Mouse (Mus musculus) thymus, postnatal 10 days (tissue): ENCODE results near the gene Gm21560.
"Not testable (repeated sequence)": the region's sequence is repeated elsewhere in the genome, so short reads cannot be mapped to it uniquely, and the experiment has no call there.

ENCODE experiments used
- DNase-seq, 2 experiments: peaks; one replicate each; pipeline ENCODE4 v3.0.0; 2021; ENCODE audit warnings: low spot score in 2 of 2

Gm21560 gene

DNA sequence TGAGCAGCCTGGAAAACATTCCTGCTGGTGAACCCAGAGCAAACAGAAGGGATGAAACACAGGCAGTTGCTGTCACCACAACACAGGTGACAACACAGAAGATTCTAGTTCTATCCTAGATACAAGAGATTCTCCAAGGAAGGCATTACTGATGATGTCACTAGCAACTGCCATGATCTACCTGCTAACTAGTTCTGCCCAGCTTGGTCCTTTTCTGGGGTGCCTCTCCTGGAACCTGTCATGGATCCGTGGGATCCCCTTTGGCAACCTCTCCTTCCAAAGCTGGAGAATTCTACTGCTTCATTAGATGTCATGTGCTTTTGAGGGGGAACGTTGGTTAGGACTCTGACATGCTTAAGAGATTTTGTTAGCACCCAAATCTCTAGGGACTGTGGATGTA is at the start of gene Gm21560:
Gene Gm21560, minus strand, starts transcription at position 101 of the 400 bp plus-strand sequence.
- not testable (repeated sequence) for DNase-seq

DNA sequence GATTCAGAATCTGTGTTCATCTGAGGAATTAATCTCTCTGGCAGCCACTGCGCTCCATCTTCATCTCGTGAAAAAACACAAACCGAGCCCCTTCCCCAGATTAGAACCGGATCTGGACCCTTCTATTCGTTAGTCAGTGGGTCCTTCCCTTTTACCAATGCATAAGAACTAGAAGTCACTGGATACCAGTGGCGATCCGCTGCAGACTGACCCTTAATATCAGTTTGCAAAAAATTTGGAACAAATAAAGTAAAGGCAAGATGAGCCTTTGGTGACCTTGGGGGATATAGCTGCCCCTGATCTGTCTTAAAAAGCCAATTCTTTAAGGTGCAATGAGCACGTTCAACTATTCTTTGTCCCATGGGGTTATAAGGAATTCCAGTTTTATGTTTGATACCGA is 55.6 kb downstream of the Gm21560 start:
- peak in 1 of 2 experiments; percentile 3 for DNase-seq

DNA sequence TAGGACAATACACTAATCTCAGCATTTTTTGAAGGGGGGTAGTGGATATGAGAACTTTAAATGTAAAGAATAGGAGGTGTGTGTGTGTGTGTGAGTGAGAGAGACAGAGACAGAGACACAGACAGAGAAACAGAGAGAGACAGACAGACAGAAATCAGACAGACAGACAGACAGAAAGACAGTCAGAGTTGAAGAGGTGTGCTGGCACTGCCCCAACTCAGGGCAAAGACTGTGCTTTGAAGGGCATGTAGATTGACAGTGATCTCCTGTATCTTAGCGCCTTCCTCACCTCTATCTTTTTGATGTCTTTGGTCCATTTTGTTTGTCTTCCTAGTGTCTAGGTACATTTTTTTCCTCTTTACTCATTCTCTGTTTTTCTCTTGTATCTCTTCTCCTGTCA is 58.0 kb downstream of the Gm21560 start:
- DNase-seq, result not testable (repeated sequence)
